Mouse (Mus musculus) T-cell, adult 66 days (primary cell): ENCODE data around the gene Dynll1. TPM values are rescaled to one million over a fixed set of nuclear protein-coding genes. Genes with fewer than 3 reads are reported as not detected.

Source experiments
- total RNA-seq, 2 experiments: library from RNA; stranded (reverse); gene quantifications; 3 replicates in 1 of 2; 4 replicates in 1 of 2; pipeline ENCODE4 v1.2.4; 2023

Gene Dynll1
- 100 to 1,000 TPM; 250 to 284 TPM for total RNA-seq

GRCm38 (mm10) chr5:115300792-115301614 lies at the start of gene Dynll1:
Gene Dynll1, minus strand, starts transcription at chr5:115300999.

GRCm38 (mm10) chr5:115348546-115349224 lies 47.9 kb upstream of the Dynll1 start, which contains the start of gene Cox6a1:
Gene Cox6a1, minus strand, starts transcription at chr5:115348981.

GRCm38 (mm10) chr5:115340577-115341313 lies 39.9 kb upstream of the Dynll1 start, which contains the start of the genes Gatc and Triap1:
Gene Gatc, minus strand, starts transcription at chr5:115341178.
Gene Triap1, plus strand, starts transcription at chr5:115341225.

GRCm38 (mm10) chr5:115326875-115327609 lies 26.2 kb upstream of the Dynll1 start, which contains the start of gene Srsf9:
Gene Srsf9, plus strand, starts transcription at chr5:115327177.

GRCm38 (mm10) chr5:115279226-115280049 lies 21.4 kb downstream of the Dynll1 start, which contains the start of gene Coq5:
Gene Coq5, plus strand, starts transcription at chr5:115279666.

GRCm38 (mm10) chr5:115272812-115273548 lies 27.8 kb downstream of the Dynll1 start, which contains the start of gene Rnf10:
Gene Rnf10, minus strand, starts transcription at chr5:115272898.

Other genes starting within 250 kb of the Dynll1 start
- not detected for gene Gm10401, start 202.7 kb downstream of the Dynll1 start, total RNA-seq
- gene Acads, start 181.7 kb downstream of the Dynll1 start, total RNA-seq, result 10 to 100 TPM; 28.8 to 33.1 TPM
- 10 to 100 TPM; 29.4 to 36.9 TPM for gene Unc119b, start 166.0 kb downstream of the Dynll1 start, total RNA-seq
- gene Mlec, start 142.8 kb downstream of the Dynll1 start, total RNA-seq, result 10 to 100 TPM; 80.2 to 90.7 TPM
- 1 to 10 TPM in 1 of 2 experiments, not detected in 1; 1.0 TPM for gene Cabp1, start 106.6 kb downstream of the Dynll1 start, total RNA-seq
- gene Pop5, start 65.2 kb downstream of the Dynll1 start, total RNA-seq, result 10 to 100 TPM; 75.4 to 98.4 TPM
- 100 to 1,000 TPM; 151 to 153 TPM for gene Rnf10, start 28.1 kb downstream of the Dynll1 start, total RNA-seq
- gene Coq5, start 21.3 kb downstream of the Dynll1 start, total RNA-seq, result 10 to 100 TPM; 23.3 to 27.3 TPM
- 10 to 100 TPM; 39.9 to 45.1 TPM for gene Srsf9, start 26.2 kb upstream of the Dynll1 start, total RNA-seq
- 1 to 10 TPM; 4.7 to 8.2 TPM for gene Gatc, start 40.2 kb upstream of the Dynll1 start, total RNA-seq
- 10 to 100 TPM; 18.7 to 20.7 TPM for gene Triap1, start 40.2 kb upstream of the Dynll1 start, total RNA-seq
- gene Cox6a1, start 48.0 kb upstream of the Dynll1 start, total RNA-seq, result 100 to 1,000 TPM; 225 to 226 TPM
- gene Msi1, start 128.6 kb upstream of the Dynll1 start, total RNA-seq, result not detected
- gene Pla2g1b, start 165.3 kb upstream of the Dynll1 start, total RNA-seq, result not detected
- gene Sirt4, start 183.7 kb upstream of the Dynll1 start, total RNA-seq, result 10 to 100 TPM; 10.4 to 11.3 TPM
- 10 to 100 TPM; 61.8 to 63.1 TPM for gene Pxn, start 205.7 kb upstream of the Dynll1 start, total RNA-seq